Mouse (Mus musculus): ENCODE data around the gene Slc12a8. TPM values are rescaled to one million over a fixed set of nuclear protein-coding genes. Genes with fewer than 3 reads are reported as not detected.
A peak's percentile ranks its signal among the peaks of the same experiment; 100 is the strongest.

The Slc12a8 gene
- polyA plus RNA-seq, 1 experiment from 2014 or later, result 0.80 TPM

GRCm38 (mm10) chr16:33575728-33576127 lies 58.6 kb downstream of the Slc12a8 start:
- no peak overlapping the region for H3K27ac ChIP-seq (replicated peaks)
- no peak for ATAC-seq (ENCODE audit: low FRiP score, low read depth)
- no peaks in the 10 kb centered on the region for H3K36me3 ChIP-seq
- H3K4me3 ChIP-seq, result no peak overlapping the region
- H3K9ac ChIP-seq (replicated peaks), result no peak overlapping the region
- WGBS, result 85% methylated on average over 6 of the region's 6 CpGs
- no peaks in the 10 kb centered on the region for H3K9me3 ChIP-seq
- H3K27me3 ChIP-seq, result no peaks in the 10 kb centered on the region
- no peak overlapping the region for H3K4me2 ChIP-seq (replicated peaks)
- peaks cover 10% of the 10 kb centered on the region for H3K4me1 ChIP-seq

GRCm38 (mm10) chr16:33576271-33577189 lies 59.4 kb downstream of the Slc12a8 start:
- peaks cover 18% of the 10 kb centered on the region for H3K4me1 ChIP-seq
- no peak overlapping the region for H3K4me2 ChIP-seq (replicated peaks)
- no peak overlapping the region; the same call in 1 of the 2 replicates for H3K27ac ChIP-seq (replicated peaks)
- H3K9me3 ChIP-seq, result no peaks in the 10 kb centered on the region
- H3K9ac ChIP-seq (replicated peaks), result no peak overlapping the region
- ATAC-seq (ENCODE audit: low FRiP score, low read depth), result no peak
- H3K4me3 ChIP-seq, result no peak overlapping the region
- no peaks in the 10 kb centered on the region for H3K36me3 ChIP-seq
- no peaks in the 10 kb centered on the region for H3K27me3 ChIP-seq
- WGBS, result 78% methylated on average over 36 of the region's 36 CpGs

GRCm38 (mm10) chr16:33578462-33578861 lies 61.3 kb downstream of the Slc12a8 start:
- 79% methylated on average over 3 of the region's 3 CpGs for WGBS
- no peaks in the 10 kb centered on the region for H3K27me3 ChIP-seq
- H3K36me3 ChIP-seq, result no peaks in the 10 kb centered on the region
- H3K4me3 ChIP-seq, result no peak overlapping the region
- H3K4me1 ChIP-seq, result peaks cover 22% of the 10 kb centered on the region
- no peak overlapping the region for H3K27ac ChIP-seq (replicated peaks)
- H3K9ac ChIP-seq (replicated peaks), result no peak overlapping the region
- ATAC-seq (ENCODE audit: low FRiP score, low read depth), result no peak
- no peak overlapping the region for H3K4me2 ChIP-seq (replicated peaks)
- H3K9me3 ChIP-seq, result no peaks in the 10 kb centered on the region

- H3K36me3 ChIP-seq, result no peaks in the 10 kb centered on the region
- H3K9ac ChIP-seq (replicated peaks), result peak overlapping the region; percentile 25; the same call in 1 of the 2 replicates
- H3K4me3 ChIP-seq, result no peak overlapping the region
- H3K9me3 ChIP-seq, result no peaks in the 10 kb centered on the region
- H3K27me3 ChIP-seq, result no peaks in the 10 kb centered on the region
- peaks cover 41% of the 10 kb centered on the region for H3K4me1 ChIP-seq
- no peak overlapping the region for H3K4me2 ChIP-seq (replicated peaks)
- H3K27ac ChIP-seq (replicated peaks), result peak overlapping the region; percentile 72
- ATAC-seq (ENCODE audit: low FRiP score, low read depth), result no peak
- WGBS, result 81% methylated on average over 2 of the region's 2 CpGs
Measured at GRCm38 (mm10) chr16:33580331-33580730, 63.2 kb downstream of the Slc12a8 start.

GRCm38 (mm10) chr16:33580736-33581241 lies 63.7 kb downstream of the Slc12a8 start:
- no peak for ATAC-seq (ENCODE audit: low FRiP score, low read depth)

GRCm38 (mm10) chr16:33581661-33582099 lies 64.6 kb downstream of the Slc12a8 start:
- Histone ChIP-seq H3K9me3 (no peaks in the 10 kb centered on the region), H3K9ac (replicated peaks) (no peak overlapping the region), H3K4me2 (replicated peaks) (no peak overlapping the region), H3K4me3 (no peak overlapping the region), H3K27me3 (no peaks in the 10 kb centered on the region), H3K36me3 (no peaks in the 10 kb centered on the region), H3K4me1 (peaks cover 46% of the 10 kb centered on the region), H3K27ac (replicated peaks) (peak overlapping the region; percentile 12; the same call in 1 of the 2 replicates)
- ATAC-seq (ENCODE audit: low FRiP score, low read depth), result no peak
- 58% methylated on average over 4 of the region's 4 CpGs for WGBS

More at GRCm38 (mm10) chr16:33580736-33581241, 63.7 kb downstream of the Slc12a8 start:
- peak overlapping the region; percentile 25 for H3K9ac ChIP-seq (replicated peaks)
- no peaks in the 10 kb centered on the region for H3K27me3 ChIP-seq
- H3K4me1 ChIP-seq, result peaks cover 44% of the 10 kb centered on the region
- H3K27ac ChIP-seq (replicated peaks), result peak overlapping the region; percentile 72
- no peaks in the 10 kb centered on the region for H3K36me3 ChIP-seq
- no peaks in the 10 kb centered on the region for H3K9me3 ChIP-seq
- H3K4me2 ChIP-seq (replicated peaks), result no peak overlapping the region
- H3K4me3 ChIP-seq, result no peak overlapping the region

GRCm38 (mm10) chr16:33582495-33582894 lies 65.4 kb downstream of the Slc12a8 start:
- Histone ChIP-seq H3K27me3 (no peaks in the 10 kb centered on the region), H3K9me3 (no peaks in the 10 kb centered on the region), H3K9ac (replicated peaks) (no peak overlapping the region), H3K4me2 (replicated peaks) (no peak overlapping the region), H3K4me3 (no peak overlapping the region), H3K36me3 (no peaks in the 10 kb centered on the region), H3K27ac (replicated peaks) (no peak overlapping the region), H3K4me1 (peaks cover 46% of the 10 kb centered on the region)
- 96% methylated on average over 8 of the region's 8 CpGs for WGBS
- ATAC-seq (ENCODE audit: low FRiP score, low read depth), result no peak

- Histone ChIP-seq H3K4me1 (peaks cover 50% of the 10 kb centered on the region), H3K36me3 (no peaks in the 10 kb centered on the region), H3K27me3 (no peaks in the 10 kb centered on the region), H3K9me3 (no peaks in the 10 kb centered on the region), H3K4me3 (no peak overlapping the region), H3K4me2 (replicated peaks) (peak overlapping the region; percentile 40), H3K27ac (replicated peaks) (peak overlapping the region; percentile 90), H3K9ac (replicated peaks) (no peak overlapping the region)
- no peak for ATAC-seq (ENCODE audit: low FRiP score, low read depth)
- 62% methylated on average over 3 of the region's 3 CpGs for WGBS
Measured at GRCm38 (mm10) chr16:33583333-33583732, 66.2 kb downstream of the Slc12a8 start.

- 23% methylated on average over 19 of the region's 19 CpGs for whole genome bisulfite sequencing
Measured at GRCm38 (mm10) chr16:33583881-33584454, 66.8 kb downstream of the Slc12a8 start.

GRCm38 (mm10) chr16:33584455-33585082 lies 67.4 kb downstream of the Slc12a8 start:
- 17% methylated on average over 13 of the region's 13 CpGs for WGBS
- H3K36me3 ChIP-seq, result no peaks in the 10 kb centered on the region
- H3K9ac ChIP-seq (replicated peaks), result peak overlapping the region; percentile 41; the same call in 1 of the 2 replicates
- H3K4me2 ChIP-seq (replicated peaks), result peak overlapping the region; percentile 40
- no peaks in the 10 kb centered on the region for H3K9me3 ChIP-seq
- H3K27ac ChIP-seq (replicated peaks), result peak overlapping the region; percentile 90
- H3K27me3 ChIP-seq, result no peaks in the 10 kb centered on the region
- ATAC-seq (ENCODE audit: low FRiP score, low read depth), result peak; percentile 63
- peaks cover 56% of the 10 kb centered on the region for H3K4me1 ChIP-seq
- H3K4me3 ChIP-seq, result peak overlapping the region; percentile 4; the same call in 1 of the 2 replicates

More at GRCm38 (mm10) chr16:33583881-33584454, 66.8 kb downstream of the Slc12a8 start:
- H3K27ac ChIP-seq (replicated peaks), result peak overlapping the region; percentile 90
- peaks cover 52% of the 10 kb centered on the region for H3K4me1 ChIP-seq
- peak overlapping the region; percentile 41 for H3K9ac ChIP-seq (replicated peaks)
- peak overlapping the region; percentile 40 for H3K4me2 ChIP-seq (replicated peaks)
- H3K36me3 ChIP-seq, result no peaks in the 10 kb centered on the region
- no peaks in the 10 kb centered on the region for H3K9me3 ChIP-seq
- peak overlapping the region; percentile 4; the same call in 1 of the 2 replicates for H3K4me3 ChIP-seq
- peak; percentile 32; the same call in 1 of the 2 replicates for ATAC-seq (ENCODE audit: low FRiP score, low read depth)
- no peaks in the 10 kb centered on the region for H3K27me3 ChIP-seq

GRCm38 (mm10) chr16:33585083-33585460 lies 67.9 kb downstream of the Slc12a8 start:
- peaks cover 56% of the 10 kb centered on the region for H3K4me1 ChIP-seq
- no peak overlapping the region; the same call in 1 of the 2 replicates for H3K9ac ChIP-seq (replicated peaks)
- H3K9me3 ChIP-seq, result no peaks in the 10 kb centered on the region
- H3K4me2 ChIP-seq (replicated peaks), result no peak overlapping the region
- H3K4me3 ChIP-seq, result no peak overlapping the region
- no peaks in the 10 kb centered on the region for H3K27me3 ChIP-seq
- peak overlapping the region; percentile 90 for H3K27ac ChIP-seq (replicated peaks)
- 12% methylated on average over 4 of the region's 4 CpGs for WGBS
- no peaks in the 10 kb centered on the region for H3K36me3 ChIP-seq
- peak; percentile 14; the same call in 1 of the 2 replicates for ATAC-seq (ENCODE audit: low FRiP score, low read depth)
